Mouse (Mus musculus) T-cell, adult 2 months (primary cell): ENCODE results near the gene U2surp.
"Not testable (repeated sequence)": the region's sequence is repeated elsewhere in the genome, so short reads cannot be mapped to it uniquely, and the experiment has no call there.

Experiments used
- DNase-seq: peaks from one replicate; pipeline ENCODE4 v3.0.0; 2022; ENCODE audit warnings: low spot score

U2surp gene

DNA sequence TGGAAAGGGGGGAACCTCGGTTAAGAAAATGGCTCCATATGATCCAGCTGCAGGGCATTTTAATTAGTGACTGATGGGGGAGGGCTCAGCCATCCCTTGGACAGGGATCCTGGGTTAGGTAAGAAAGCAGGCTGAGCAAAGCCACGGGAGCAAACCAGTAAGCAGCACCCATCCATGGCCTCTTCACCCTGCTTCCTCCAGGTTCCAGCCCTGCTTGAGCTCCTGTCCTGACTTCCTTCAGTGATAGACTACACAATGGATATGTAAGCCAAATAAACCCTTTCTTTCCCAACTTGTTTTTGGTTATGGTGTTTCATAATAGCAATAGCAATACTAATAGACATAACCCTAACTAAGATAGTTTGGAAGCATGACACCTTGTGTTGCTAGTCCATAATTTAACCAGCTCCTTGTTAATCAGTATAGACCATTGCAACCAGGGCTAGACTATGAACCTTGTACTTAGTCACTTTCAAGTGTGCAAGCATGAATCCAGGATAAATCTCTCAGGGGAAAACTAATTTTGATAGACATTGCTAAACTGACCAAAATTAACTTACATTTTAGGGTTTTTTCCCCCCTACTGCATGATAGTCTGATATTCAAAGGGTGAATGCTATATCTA lies 27.5 kb upstream of the U2surp start:
- no peak for DNase-seq

- DNase-seq, result no peak
Observed at GRCm38 (mm10) chr9:95533817-95534216, 22.0 kb upstream of the U2surp start.

- no peak for DNase-seq
Observed at GRCm38 (mm10) chr9:95531144-95531543, 19.3 kb upstream of the U2surp start.

DNA sequence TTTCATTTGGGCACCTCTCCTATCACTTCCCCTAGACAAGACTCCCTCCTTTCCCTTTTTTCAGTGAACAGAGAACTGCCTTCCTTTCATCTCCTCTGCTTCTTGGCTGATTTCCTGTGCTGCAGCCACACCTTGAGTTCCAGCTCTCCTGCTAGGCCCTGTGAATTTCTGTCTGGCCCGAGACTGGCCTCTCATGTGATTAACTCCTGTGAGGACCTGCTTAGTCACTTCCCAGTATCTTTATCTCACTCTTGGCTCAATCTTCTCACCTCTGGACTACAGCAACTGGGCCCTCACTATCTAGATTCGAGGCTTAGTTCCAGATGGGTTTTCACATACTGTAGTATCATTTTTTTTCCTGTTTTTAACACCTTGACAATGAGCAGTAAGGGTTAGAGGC lies 15.9 kb upstream of the U2surp start:
- DNase-seq, result no peak

DNA sequence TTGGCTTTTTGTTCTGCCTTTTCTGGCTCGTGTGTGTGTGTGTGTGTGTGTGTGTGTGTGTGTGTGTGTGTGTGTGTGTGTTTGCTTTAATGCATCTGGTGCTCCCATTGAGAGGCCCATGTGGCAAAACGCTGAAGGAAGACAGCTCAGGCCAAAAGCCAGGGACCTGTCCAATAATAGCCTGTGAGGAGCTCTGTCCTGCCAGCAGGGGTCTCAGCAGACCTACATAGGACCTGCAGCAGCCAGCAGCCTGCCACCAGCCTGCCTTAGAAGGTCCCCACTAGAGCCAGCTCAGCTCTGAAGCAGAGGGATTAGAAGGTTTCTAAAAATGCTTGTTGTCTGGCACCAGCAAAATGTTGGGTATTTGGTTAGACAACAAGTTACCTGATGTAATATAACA lies 14.2 kb upstream of the U2surp start:
- DNase-seq, result no peak

GRCm38 (mm10) chr9:95525376-95525775 lies 13.6 kb upstream of the U2surp start:
- DNase-seq, result no peak

DNA sequence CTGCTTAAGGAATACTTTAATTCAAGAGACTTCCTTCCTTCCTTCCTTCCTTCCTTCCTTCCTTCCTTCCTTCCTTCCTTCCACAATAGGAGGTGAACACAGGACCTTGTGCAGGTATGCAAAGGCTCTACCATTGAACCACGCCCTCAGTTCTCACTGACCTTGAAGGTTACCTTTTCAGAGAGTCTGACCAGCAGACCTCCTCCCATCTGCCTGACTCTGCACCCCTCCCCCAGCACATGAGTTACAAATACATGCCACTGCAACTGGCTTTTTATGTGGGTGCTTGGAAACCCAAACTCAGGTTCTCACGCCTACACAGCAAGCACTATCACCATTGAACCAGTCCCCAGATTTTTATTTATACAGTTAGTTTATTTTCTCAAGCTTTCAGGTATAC lies 10.8 kb upstream of the U2surp start:
- no peak for DNase-seq

GRCm38 (mm10) chr9:95521566-95521965 lies 9.8 kb upstream of the U2surp start:
- no peak for DNase-seq

DNA sequence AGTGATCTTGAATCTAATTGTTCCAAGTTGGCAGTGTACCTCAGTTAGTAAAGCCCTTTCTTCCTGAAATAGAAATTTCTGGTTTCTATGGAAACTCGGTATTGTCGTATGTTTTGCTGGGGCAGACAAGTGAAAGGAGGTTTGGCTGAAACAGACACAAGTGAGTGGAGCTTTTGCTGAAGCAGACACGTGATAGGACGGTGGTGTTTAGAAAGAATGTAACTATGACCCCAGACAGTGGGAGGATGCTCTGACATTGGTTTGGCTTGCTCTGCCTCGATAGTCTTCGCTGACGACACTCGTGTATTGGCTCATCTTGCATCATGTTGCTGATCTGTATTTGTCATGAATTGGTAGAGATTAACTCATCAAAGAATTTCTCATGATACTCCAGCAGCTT lies 9.2 kb upstream of the U2surp start:
- no peak for DNase-seq

- DNase-seq, result no peak
Observed at GRCm38 (mm10) chr9:95520563-95520962, 8.8 kb upstream of the U2surp start.

GRCm38 (mm10) chr9:95514361-95514760 lies 2.6 kb upstream of the U2surp start:
- not testable (repeated sequence) for DNase-seq

- no peak for DNase-seq
Observed at GRCm38 (mm10) chr9:95513776-95514175, 2.0 kb upstream of the U2surp start.

GRCm38 (mm10) chr9:95512331-95513030 lies 685 bp upstream of the U2surp start:
- no peak for DNase-seq

GRCm38 (mm10) chr9:95510693-95511404 lies 947 bp downstream of the U2surp start:
- DNase-seq, result no peak

DNA sequence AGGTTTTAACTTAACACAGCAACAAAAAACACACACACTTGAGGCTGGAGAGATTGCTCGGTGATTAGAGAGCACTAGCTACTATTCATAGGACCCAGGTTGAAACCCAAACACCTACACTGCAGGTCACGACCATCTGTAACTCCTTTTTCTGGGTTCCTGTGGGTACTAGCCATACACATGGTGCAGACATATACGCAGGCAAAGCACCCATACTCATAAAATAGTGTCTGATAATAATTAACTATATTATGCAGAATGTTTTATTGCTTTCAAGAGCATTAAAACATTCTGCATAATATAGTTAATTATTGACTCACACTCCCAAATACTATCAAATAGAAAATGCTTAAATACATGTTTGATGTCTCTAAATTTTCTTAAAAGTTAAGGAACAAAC lies 6.1 kb downstream of the U2surp start:
- no peak for DNase-seq

- no peak for DNase-seq
Observed at GRCm38 (mm10) chr9:95499848-95500247, 11.9 kb downstream of the U2surp start.

- DNase-seq, result no peak
Observed at GRCm38 (mm10) chr9:95495038-95495437, 16.8 kb downstream of the U2surp start.

GRCm38 (mm10) chr9:95493393-95493792 lies 18.4 kb downstream of the U2surp start:
- no peak for DNase-seq

DNA sequence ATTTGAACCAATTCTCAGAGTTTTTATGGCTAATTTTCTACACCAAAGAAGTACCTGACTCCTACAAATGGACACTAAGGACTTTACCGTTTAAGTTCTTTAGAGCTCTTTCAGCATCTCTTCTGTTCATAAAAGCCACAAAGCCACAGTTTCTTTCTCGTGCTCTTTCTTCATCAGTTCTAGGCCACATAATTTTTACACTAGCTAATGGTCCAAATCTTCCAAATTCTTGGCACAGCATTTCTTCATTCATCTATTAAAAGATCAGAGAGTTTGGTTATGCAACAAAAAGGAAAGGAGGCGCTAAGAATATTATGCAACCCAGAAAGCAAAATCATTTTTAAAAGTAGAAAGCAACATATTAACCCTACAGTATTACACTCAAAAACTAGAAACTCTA lies 21.8 kb downstream of the U2surp start:
- DNase-seq, result no peak

DNA sequence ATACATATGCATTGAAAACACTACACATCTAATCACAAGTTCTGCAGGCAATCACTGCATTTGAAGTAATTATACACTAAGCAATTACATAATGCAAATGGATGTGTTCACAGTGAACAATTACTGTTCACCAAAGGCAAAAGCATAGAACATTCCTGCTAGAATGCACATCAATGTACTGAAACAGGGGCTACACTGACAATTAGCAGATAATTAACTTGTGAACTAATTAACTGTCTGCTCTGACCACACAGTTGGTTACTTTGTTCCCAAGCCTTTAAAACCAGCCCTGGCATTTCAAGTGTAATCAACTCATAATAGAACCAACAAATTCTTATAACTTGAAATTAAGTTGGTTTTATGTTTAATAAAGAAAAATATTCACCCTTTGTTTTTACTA lies 22.9 kb downstream of the U2surp start:
- no peak for DNase-seq

DNA sequence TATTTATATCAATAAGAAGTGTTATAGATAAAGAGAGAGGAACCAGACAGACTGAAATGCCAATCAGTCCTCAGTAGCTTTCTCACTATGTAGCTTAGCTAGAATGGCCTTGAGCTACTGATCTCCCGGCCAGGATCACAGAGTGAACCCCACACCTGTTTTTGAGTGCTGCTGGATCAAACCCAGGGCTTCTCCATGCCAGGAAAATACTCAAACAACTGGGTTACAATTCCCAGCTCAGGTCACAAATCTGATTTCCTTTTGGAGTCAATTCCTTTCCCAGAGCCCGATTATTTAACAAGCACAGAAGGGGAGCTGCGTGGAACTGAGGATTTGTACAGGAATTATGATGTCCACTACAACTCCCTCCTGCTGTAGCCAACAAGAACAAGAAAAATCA lies 31.8 kb downstream of the U2surp start:
- DNase-seq, result no peak

DNA sequence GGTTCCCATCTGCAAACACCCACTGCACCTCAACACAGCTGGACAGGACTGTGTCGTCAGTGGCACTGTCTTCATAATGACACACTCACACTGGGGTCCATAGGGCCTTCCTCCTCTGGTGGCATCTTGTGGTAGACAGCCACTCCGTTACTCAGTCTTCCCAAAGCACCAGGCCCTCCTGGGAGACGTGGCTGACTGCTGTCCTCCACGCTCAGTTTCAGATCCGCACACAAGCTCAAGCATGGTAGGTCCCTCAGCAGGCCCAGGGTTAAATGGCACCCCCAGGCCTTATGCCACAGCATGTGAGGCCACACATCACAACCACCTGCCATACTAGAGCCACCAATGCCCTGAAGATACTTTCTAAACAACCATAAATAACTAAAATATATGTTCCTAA lies 33.4 kb downstream of the U2surp start:
- DNase-seq, result no peak

DNA sequence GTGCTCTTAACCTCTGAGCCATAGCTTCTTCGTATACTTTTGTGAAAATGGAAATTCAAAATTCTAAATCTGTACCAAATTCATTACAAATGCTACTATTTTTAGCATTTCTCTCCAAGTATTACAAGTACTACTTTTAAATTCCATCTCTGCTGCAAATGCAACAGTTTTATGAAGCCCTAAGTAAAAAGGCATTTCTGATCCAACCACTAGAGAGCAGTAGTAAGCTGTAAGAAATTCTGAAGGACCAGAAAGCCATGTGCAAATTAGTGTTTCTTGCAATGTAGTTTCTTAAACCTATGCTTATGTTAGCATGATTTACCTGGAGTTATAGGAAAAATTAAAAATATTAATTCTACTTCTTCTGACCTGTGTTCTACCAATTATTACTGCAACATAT lies 38.9 kb downstream of the U2surp start:
- no peak for DNase-seq
